Mouse (Mus musculus) bone marrow, adult 2 months (tissue): ENCODE data around the gene Lrch1. TPM values are rescaled to one million over a fixed set of nuclear protein-coding genes. Genes with fewer than 3 reads are reported as not detected.

Source experiments
- H3K27ac ChIP-seq: fragments of 200-500 bp; 2 replicates; pipeline ENCODE4 v1.5.1; 2012; ENCODE audit warnings: low read depth, mild to moderate bottlenecking, control low read depth, inconsistent platforms, low read length; ENCODE audit not compliant: control insufficient read depth, poor library complexity, insufficient read depth
- H3K4me1 ChIP-seq: fragments of 200-500 bp; 2 replicates; pipeline ENCODE4 v1.6.1; 2011; ENCODE audit warnings: low read length; ENCODE audit not compliant: control insufficient read depth, insufficient read depth
- H3K4me3 ChIP-seq: fragments of 200-500 bp; replicated peaks from 2 replicates; pipeline ENCODE3; 2011; ENCODE audit warnings: mild to moderate bottlenecking, low read depth, low read length, control low read depth; ENCODE audit not compliant: control insufficient read depth
- CTCF ChIP-seq: fragments of 200-500 bp; IDR thresholded peaks from 2 replicates; pipeline ENCODE4 v1.5.1; 2011; ENCODE audit warnings: low read length, control low read depth; ENCODE audit not compliant: control insufficient read depth, insufficient read depth
- POLR2A ChIP-seq: fragments of 200-500 bp; IDR thresholded peaks from 2 replicates; pipeline ENCODE4 v1.6.1; 2011; ENCODE audit warnings: low read depth, mild to moderate bottlenecking, control low read depth, low read length, borderline replicate concordance; ENCODE audit not compliant: control insufficient read depth
- WGBS: fragments of 180-500 bp; shearing (Covaris S2); methylation state at CpG from one replicate; pipeline ENCODE4 v1.1.7; 2018; 5-methylcytosine and 5-hydroxymethylcytosine counted together
- polyA plus RNA-seq: library from polyadenylated mRNA; stranded (reverse); fragments of >200 nt; gene quantifications from 2 replicates; pipeline ENCODE4 v1.2.4, GENCODE M21; 2011; ENCODE audit warnings: low replicate concordance; ENCODE audit not compliant: missing spikeins, insufficient read depth, insufficient read length

The Lrch1 gene
- polyA plus RNA-seq, 1 experiment: 9.2 TPM

DNA sequence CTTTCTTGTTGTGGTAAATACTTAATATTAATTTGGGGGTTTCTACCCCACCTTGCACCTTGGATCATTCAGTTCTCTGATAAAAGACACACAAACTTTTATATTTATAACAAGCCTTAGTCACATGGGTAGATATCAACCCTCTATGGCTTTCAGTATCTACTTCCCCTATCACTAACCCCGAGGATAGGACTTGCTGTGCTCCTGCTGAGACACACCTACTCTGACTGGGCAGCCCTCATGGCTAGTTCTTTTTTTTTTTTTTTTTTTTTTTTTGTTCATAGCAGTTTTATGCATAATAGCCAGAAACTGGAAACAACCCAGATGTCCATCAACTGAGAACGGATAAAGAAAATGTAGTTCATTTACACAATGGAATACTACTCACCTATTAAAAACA, 106.0 kb downstream of the Lrch1 start:
- H3K4me3 ChIP-seq: no peak overlapping the region
- H3K4me1 ChIP-seq: peaks cover 1% of the 10 kb centered on the region
- 30% methylated on average over 2 of the region's 2 CpGs for WGBS
- no peak overlapping the region for H3K27ac ChIP-seq
- TF ChIP-seq CTCF (no peak), POLR2A (no peak)

DNA sequence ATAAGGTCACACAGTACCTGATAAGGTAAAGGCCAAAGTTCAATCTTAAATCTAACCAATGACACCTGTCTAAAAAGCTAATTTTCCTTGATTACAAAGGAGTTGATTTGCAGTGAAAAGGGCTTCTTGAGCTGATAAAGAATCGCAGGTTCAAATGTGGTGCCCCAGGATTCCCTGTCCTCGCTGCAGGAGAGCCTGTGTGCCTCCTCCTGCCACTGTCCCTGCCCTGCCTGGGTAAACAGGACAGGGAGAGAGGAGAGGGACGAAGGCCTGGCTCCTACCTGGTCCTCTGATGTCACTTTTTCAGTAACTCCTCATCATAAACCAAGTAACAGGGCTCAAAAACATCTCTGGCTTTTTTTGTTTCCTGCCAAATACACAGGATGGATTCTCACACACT, 106.4 kb downstream of the Lrch1 start:
- Histone ChIP-seq H3K4me3 (no peak overlapping the region), H3K27ac (peak overlapping the region; percentile 59), H3K4me1 (peaks cover 1% of the 10 kb centered on the region)
- WGBS: 82% methylated on average over 3 of the region's 3 CpGs
- TF ChIP-seq POLR2A (no peak), CTCF (no peak)

DNA sequence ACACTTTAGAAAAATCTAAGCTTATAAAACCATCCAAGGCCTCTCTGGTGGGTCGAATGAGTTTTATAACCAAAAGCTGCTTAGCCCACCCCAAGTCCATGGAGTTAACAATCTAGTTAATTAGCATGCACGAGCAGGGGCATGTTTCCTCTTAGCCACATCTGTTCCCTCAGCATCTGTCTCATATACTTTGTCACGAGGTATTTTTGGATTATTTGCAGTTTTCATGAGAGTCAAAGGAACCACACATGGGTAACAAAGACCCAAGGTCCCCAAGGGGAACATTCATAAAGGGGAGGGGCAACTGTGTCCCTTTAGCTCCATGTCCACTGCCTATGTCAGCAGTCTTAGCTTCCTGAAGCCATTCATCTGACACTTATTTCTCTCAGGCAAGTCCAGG, 106.9 kb downstream of the Lrch1 start:
- WGBS: 63% methylated on average over 3 of the region's 3 CpGs
- Histone ChIP-seq H3K4me1 (peaks cover 1% of the 10 kb centered on the region), H3K27ac (no peak overlapping the region), H3K4me3 (no peak overlapping the region)
- TF ChIP-seq CTCF (no peak), POLR2A (no peak)

DNA sequence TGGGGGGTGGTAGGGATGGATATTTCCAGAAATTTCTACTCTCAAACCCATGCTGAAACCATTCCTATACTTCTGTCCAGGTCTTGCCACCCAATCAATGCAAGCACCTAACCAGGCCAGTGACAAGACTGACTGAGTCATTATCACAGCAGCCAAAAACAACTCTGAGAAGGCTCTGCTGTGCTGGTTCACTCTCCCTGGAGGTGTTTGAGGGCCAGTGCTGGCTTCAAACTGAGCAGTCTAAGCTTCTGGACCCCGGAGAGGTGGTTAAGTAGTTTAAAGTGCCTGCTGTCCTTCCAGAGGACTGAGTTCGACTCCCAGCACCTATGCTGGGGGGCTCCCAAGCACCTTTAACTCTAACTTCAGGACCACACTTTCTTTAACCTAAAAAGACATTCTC, 107.3 kb downstream of the Lrch1 start:
- TF ChIP-seq CTCF (no peak), POLR2A (no peak)
- 74% methylated on average over 2 of the region's 2 CpGs for WGBS

DNA sequence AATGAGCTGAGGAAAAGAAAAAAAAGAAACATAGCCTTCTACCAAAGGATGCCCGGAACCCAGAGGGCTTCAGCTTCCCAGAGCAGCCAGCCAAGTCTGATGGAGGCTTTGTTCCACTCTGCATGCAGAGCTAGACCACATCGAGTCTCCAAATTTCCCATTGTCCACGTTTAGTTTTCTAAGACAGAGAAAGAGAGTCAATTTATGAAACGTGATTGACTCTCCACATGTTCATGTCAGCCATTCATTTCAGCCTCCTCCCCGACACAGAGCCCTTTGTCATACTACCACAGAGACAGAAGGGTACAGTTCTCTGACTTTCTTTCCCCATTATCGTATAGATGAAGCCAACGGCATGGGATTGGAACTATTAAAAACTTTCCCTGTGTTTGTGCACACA, 108.9 kb downstream of the Lrch1 start:
- Histone ChIP-seq H3K4me1 (peaks cover 4% of the 10 kb centered on the region), H3K27ac (no peak overlapping the region), H3K4me3 (no peak overlapping the region)
- no peak for TF ChIP-seq CTCF
- WGBS: 91% methylated on average over 7 of the region's 7 CpGs

More for the DNA sequence above, 107.3 kb downstream of the Lrch1 start:
- Histone ChIP-seq H3K4me1 (peaks cover 1% of the 10 kb centered on the region), H3K4me3 (no peak overlapping the region), H3K27ac (0 out of 2 replicates have a peak overlapping the region, but pooled peaks have one; percentile 33)

DNA sequence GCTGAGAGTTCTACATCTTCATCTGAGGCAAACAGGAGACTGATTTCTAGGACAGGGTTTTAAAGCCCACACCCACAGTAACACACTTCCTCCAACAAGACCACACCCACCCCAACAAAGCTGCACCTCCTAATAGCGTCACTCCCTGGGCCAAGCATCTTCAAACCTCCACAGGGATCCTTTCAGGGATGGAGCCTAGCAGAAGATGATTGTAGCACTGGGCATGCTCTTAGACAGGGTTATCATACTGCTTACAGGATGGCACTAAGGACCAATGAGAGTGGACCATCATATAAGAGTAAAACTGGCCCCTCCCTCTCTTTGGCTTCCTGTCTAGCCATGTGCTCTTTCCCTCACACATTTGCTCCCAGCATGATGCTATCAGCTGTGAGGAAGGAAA, 112.7 kb downstream of the Lrch1 start:
- no peak overlapping the region for H3K4me3 ChIP-seq
- WGBS: 33% methylated on average over 1 of the region's 1 CpGs
- H3K27ac ChIP-seq: no peak overlapping the region
- TF ChIP-seq CTCF (no peak), POLR2A (no peak)
- peaks cover 3% of the 10 kb centered on the region; the same call in 1 of the 2 replicates for H3K4me1 ChIP-seq

DNA sequence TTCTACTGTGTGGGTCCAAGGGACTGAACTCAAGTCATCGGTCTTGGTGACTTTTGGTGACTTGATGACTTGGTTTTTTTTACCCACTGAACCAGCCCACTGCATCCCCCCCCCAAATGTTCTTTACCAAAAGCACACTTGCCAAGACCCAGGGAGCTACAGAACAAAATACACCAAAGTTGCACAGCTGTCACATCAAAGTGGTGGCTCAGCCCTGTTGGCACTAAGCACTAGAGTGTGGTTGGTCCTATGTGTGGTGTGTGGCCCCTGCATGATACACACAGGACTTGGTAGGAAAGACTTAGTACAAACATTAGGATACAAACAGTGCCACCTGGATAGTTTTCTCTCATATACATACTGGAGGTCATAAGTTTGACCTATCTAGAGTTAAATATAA, 113.5 kb downstream of the Lrch1 start:
- Histone ChIP-seq H3K27ac (no peak overlapping the region), H3K4me3 (no peak overlapping the region), H3K4me1 (peaks cover 3% of the 10 kb centered on the region; the same call in 1 of the 2 replicates)
- TF ChIP-seq CTCF (no peak), POLR2A (no peak)
- WGBS: 79% methylated on average over 1 of the region's 1 CpGs

DNA sequence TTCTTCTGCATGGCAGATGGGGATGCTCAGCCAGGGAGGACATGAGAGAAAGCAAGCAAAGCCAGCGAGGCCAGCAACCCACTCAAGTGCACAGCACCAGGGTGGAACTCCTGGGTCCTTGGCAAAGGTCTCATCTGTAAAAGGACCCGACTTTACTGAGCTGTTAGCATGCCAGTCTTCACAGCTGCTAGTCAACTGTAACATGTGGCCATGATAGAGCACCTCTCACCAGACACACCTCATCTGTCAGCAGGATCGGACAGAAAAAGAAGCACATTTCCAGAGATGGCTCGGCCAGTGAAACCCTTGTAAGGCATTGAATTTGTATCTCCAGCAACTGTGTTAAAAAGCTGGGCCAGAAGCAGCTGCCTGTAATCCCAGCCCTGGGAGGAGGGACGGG, 116.0 kb downstream of the Lrch1 start:
- Histone ChIP-seq H3K27ac (no peak overlapping the region), H3K4me3 (no peak overlapping the region)
- TF ChIP-seq POLR2A: no peak
- no peak for TF ChIP-seq CTCF

DNA sequence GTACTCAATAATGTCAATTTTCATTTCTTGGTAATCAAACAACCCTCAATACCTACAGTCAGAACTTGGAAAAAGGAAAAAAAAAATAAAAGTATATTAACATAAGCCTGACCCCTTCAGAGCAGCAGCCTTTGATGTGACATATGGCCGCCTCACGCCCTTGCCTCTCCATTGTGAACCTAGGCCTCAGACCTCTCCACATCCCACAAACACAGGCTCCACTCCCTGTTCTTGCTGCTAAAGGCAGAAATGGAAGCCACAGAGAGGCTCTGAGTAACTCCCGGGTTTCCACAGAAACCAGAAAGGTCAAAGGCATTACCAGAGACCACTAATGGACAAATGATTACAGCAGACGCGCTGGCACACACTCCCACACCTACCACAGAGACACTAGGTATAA, 116.6 kb downstream of the Lrch1 start:
- no peak for TF ChIP-seq CTCF
- TF ChIP-seq POLR2A: no peak
- Histone ChIP-seq H3K4me1 (peaks cover 3% of the 10 kb centered on the region; the same call in 1 of the 2 replicates), H3K4me3 (no peak overlapping the region), H3K27ac (no peak overlapping the region)
- WGBS: 93% methylated on average over 5 of the region's 5 CpGs

More for the DNA sequence above, 116.0 kb downstream of the Lrch1 start:
- H3K4me1 ChIP-seq: peaks cover 3% of the 10 kb centered on the region; the same call in 1 of the 2 replicates
- WGBS: 86% methylated on average over 5 of the region's 5 CpGs
